Mouse (Mus musculus): ENCODE data around the gene Bloc1s3.

DNA sequence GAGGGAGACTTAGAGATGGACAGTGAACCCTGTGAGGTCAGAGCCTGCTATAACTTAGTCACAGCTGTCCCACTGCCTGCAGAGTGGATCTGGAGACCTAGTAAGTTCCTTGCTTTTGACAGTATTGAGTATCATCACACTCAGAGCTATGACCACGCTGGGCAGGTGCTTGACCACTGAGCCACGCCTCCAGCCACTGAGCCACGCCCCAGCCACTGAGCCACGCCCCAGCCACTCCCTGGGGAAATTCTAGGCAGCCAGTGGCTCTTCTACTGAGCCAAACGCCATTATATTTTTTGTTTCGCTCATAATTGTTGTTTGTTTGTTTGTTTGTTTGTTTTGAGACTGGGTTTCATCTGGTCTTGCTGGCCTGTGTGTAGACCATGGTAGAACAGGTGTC lies 40.5 kb downstream of the Bloc1s3 start:
- no peak for TF ChIP-seq EP300 (IDR thresholded peaks at IDR 0.05; ENCODE audit: low read depth)
- no peak for TF ChIP-seq CTCF (IDR thresholded peaks at IDR 0.05; ENCODE audit: low read depth)
